Mouse (Mus musculus) heart, embryonic 15.5 days (tissue): ENCODE data around the gene Prpf38b. TPM values are rescaled to one million over a fixed set of nuclear protein-coding genes. Genes with fewer than 3 reads are reported as not detected.

Source experiments
- ATAC-seq: fragments of 200-750 bp; cut with Nextera tagmentation; replicated peaks from 2 replicates; pipeline ENCODE4 v1.8.0; 2017; ENCODE audit warnings: low read depth, moderate TSS enrichment; ENCODE audit not compliant: insufficient number of reproducible peaks, insufficient read depth, low FRiP score
- H3K27ac ChIP-seq: fragments of 300-500 bp; sonication (generic); 2 replicates; pipeline ENCODE4 v1.5.1; 2015; ENCODE audit warnings: mild to moderate bottlenecking, inconsistent platforms
- H3K27me3 ChIP-seq: fragments of 300-500 bp; sonication (generic); 2 replicates; pipeline ENCODE4 v1.6.1; 2015; ENCODE audit warnings: inconsistent platforms
- H3K36me3 ChIP-seq: fragments of 300-500 bp; sonication (generic); 2 replicates; pipeline ENCODE4 v1.6.1; 2015; ENCODE audit warnings: mild to moderate bottlenecking, inconsistent platforms
- H3K4me1 ChIP-seq: fragments of 300-500 bp; sonication (generic); replicated peaks from 2 replicates; pipeline ENCODE4 v1.6.1; 2015; ENCODE audit warnings: inconsistent platforms
- H3K4me2 ChIP-seq: fragments of 300-500 bp; sonication (generic); 2 replicates; pipeline ENCODE4 v1.6.1; 2015; ENCODE audit warnings: inconsistent platforms, mild to moderate bottlenecking, moderate library complexity
- H3K4me3 ChIP-seq: fragments of 300-500 bp; sonication (generic); 2 replicates; pipeline ENCODE4 v1.5.1; 2015; ENCODE audit warnings: mild to moderate bottlenecking, inconsistent platforms
- H3K9ac ChIP-seq: fragments of 300-500 bp; sonication (generic); 2 replicates; pipeline ENCODE4 v1.6.1; 2015; ENCODE audit warnings: mild to moderate bottlenecking, inconsistent platforms
- H3K9me3 ChIP-seq: fragments of 300-500 bp; sonication (generic); replicated peaks from 2 replicates; pipeline ENCODE4 v1.6.1; 2016; ENCODE audit warnings: inconsistent platforms
- WGBS: fragments of 180-500 bp; shearing (Covaris S2); methylation state at CpG from one replicate; pipeline ENCODE4 v1.1.7; 2015; ENCODE audit warnings: mixed read lengths; 5-methylcytosine and 5-hydroxymethylcytosine counted together
- polyA plus RNA-seq: library from polyadenylated mRNA; unstranded; fragments of >200 nt; fragmentation: Nextera tagmentation; extraction: Ambion mirVana; gene quantifications from 2 replicates; pipeline ENCODE4 v1.2.1, GENCODE M21; 2015

Gene Prpf38b
- polyA plus RNA-seq, result 48.1 and 51.6 TPM in 2 replicates

DNA sequence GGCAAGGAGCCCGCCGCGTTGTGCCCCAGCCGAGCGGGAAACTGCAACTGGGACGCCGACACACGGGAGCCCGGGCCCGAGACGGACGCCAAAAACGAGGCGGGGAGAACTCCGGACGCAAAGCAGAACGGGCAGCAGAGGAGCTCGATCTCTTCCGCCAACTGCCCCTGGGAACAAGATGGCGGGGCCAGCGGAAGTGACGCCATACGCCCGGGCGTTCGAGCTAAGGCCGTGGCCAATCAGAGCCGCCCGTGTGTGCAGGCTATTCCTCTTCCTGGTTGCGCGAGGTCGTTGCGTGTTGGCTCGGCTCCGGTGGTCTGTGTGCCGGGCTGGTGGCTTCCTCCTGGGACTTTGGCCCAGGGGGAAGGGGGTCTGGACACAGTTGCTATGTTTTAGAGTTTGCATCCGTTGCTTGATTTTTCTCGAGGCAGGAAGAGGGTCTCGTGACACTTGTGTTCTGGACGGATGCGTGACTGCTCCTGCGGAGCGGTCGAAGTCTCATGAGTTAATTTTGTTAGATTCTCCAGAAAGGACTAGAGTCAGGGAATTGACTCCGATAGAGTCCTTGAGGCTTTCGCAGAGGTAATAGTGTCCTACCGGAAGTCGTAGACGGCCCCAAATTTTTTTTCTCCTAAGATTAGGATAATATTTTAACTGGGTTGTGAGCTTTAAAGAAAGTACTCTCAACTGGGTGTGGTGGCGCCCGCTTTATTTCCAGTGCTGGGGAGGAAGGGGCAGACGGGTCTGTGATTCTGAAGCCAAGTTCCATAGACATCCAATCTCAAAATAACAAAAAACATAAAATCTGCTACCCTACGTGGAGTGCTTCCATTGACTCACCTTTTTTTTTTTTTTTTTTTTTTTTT is at the start of gene Prpf38b:
Gene Prpf38b (minus strand): TSS at position 180 of the 866 bp plus-strand sequence.
- peak within 1 kb of the TSS; percentile 76 for H3K4me3 ChIP-seq

DNA sequence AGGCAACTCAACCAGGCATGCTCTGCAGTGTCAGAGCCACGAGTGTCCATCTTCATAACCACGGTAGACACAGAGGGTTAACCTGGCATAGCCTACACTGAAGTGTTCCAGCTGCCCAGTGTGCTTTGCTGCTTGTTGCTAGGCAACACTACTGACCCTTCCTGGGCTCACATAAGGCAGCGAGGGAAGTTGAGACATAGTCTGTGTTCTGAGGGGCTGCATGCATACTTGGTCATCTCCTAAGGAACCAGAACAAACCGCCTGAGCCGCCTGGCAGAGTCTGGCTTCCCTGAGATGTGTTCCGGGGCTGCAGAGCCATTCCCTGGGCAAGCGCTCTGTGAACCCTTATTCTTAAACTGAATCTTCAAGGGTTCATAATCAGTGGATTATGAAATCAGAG is 49.7 kb upstream of the Prpf38b start:
- ATAC-seq, result peak; percentile 58; the same call in 1 of the 2 replicates
- Histone ChIP-seq H3K4me2 (peak overlapping the region; percentile 19; the same call in 1 of the 2 replicates), H3K27ac (no peak overlapping the region), H3K9me3 (no peaks in the 10 kb centered on the region), H3K9ac (no peak overlapping the region), H3K36me3 (no peaks in the 10 kb centered on the region), H3K4me1 (0 out of 2 replicates have a peak, but pooled peaks cover 2% of the 10 kb centered on the region), H3K4me3 (no peak overlapping the region), H3K27me3 (no peaks in the 10 kb centered on the region)
- WGBS, result 44% methylated on average over 7 of the region's 7 CpGs

More for the DNA sequence above, at the start of gene Prpf38b:
- Histone ChIP-seq H3K27ac (peak within 1 kb of the TSS; percentile 99), H3K4me1 (peaks cover 13% of the 10 kb centered on the region), H3K9ac (peak within 1 kb of the TSS; percentile 92), H3K27me3 (no peaks in the 10 kb centered on the region), H3K4me2 (peak within 1 kb of the TSS; percentile 93), H3K9me3 (no peaks in the 10 kb centered on the region), H3K36me3 (peaks cover 14% of the 10 kb centered on the region)
- ATAC-seq, result peak; percentile 99
- WGBS, result under 1% methylated on average over 53 of the region's 53 CpGs

DNA sequence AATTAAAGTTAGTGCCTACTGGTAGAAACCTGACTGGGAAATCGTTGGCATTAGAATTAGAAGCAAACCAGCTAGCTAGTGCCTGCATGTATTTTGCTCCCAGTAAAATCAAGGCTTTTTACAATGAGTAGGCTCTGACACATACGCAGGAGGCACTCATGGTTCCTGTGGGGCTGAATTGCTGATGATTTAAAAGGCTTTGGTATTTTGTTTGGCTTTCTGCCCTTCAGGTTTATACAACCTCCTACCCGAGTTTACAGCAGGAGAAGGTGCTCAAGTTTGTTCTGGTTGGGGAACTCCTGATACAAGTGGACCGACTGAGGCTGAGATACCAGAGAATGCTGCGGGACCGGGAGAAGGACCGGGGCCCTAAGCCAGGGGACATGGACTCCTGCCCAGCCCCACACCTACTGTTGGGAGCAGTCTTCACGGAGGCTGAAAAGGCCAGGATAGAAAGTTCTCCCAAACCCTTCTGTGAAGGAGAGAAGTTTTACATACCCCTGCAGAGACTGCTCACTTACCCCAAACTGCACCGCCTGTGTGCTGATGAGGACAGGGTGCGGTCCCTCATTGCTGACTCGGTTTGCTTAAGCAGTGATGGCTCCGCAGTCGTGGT is 48.3 kb upstream of the Prpf38b start:
- H3K36me3 ChIP-seq, result no peaks in the 10 kb centered on the region
- H3K4me2 ChIP-seq, result no peak overlapping the region
- no peak overlapping the region for H3K4me3 ChIP-seq
- H3K4me1 ChIP-seq, result 0 out of 2 replicates have a peak, but pooled peaks cover 2% of the 10 kb centered on the region
- no peaks in the 10 kb centered on the region for H3K9me3 ChIP-seq
- no peaks in the 10 kb centered on the region for H3K27me3 ChIP-seq
- WGBS, result 67% methylated on average over 13 of the region's 13 CpGs
- H3K9ac ChIP-seq, result no peak overlapping the region
- H3K27ac ChIP-seq, result no peak overlapping the region
- ATAC-seq, result no peak

DNA sequence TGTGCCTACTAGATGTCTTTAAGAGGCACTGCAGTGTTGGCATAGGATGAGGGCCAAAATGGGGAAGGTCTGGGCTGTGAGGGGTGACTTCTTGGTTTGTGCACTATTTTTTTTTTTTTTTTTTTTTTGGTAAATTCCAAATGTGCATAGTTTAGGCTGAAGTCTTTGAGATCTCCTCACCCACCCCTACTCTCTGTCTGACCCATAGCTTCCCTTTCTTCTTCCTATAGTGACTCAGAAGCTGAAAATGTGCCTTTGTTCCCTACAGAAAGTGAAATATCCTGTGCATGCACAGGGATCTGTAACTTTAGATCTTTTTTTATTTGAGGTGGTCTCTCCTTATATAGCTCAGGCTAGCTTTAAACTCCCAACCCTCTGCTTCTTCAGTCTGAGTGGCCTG is 46.4 kb upstream of the Prpf38b start:
- no peak for ATAC-seq
- H3K9ac ChIP-seq, result no peak overlapping the region
- H3K4me2 ChIP-seq, result no peak overlapping the region
- no peaks in the 10 kb centered on the region for H3K27me3 ChIP-seq
- H3K27ac ChIP-seq, result no peak overlapping the region
- no peak overlapping the region for H3K4me3 ChIP-seq
- H3K9me3 ChIP-seq, result no peaks in the 10 kb centered on the region
- H3K4me1 ChIP-seq, result 0 out of 2 replicates have a peak, but pooled peaks cover 2% of the 10 kb centered on the region
- H3K36me3 ChIP-seq, result no peaks in the 10 kb centered on the region

- peaks cover 5% of the 10 kb centered on the region; the same call in 1 of the 2 replicates for H3K4me1 ChIP-seq
- H3K4me3 ChIP-seq, result no peak overlapping the region
- no peak overlapping the region for H3K4me2 ChIP-seq
- H3K36me3 ChIP-seq, result no peaks in the 10 kb centered on the region
- ATAC-seq, result no peak
- no peaks in the 10 kb centered on the region for H3K9me3 ChIP-seq
- H3K9ac ChIP-seq, result no peak overlapping the region
- H3K27me3 ChIP-seq, result peaks cover 3% of the 10 kb centered on the region; the same call in 1 of the 2 replicates
- H3K27ac ChIP-seq, result no peak overlapping the region
- 81% methylated on average over 10 of the region's 10 CpGs for WGBS
Observed at GRCm38 (mm10) chr3:108940996-108941395, 29.5 kb upstream of the Prpf38b start.

GRCm38 (mm10) chr3:108940001-108940633 is 28.6 kb upstream of the Prpf38b start, which contains the start of gene Gm9857:
Gene Gm9857, minus strand, starts transcription at chr3:108940445.
- Histone ChIP-seq H3K4me1 (peaks cover 5% of the 10 kb centered on the region; the same call in 1 of the 2 replicates), H3K9me3 (no peaks in the 10 kb centered on the region), H3K9ac (no peak within 1 kb of the TSS), H3K36me3 (no peaks in the 10 kb centered on the region), H3K4me2 (peak within 1 kb of the TSS; percentile 74), H3K27me3 (peaks cover 3% of the 10 kb centered on the region; the same call in 1 of the 2 replicates), H3K27ac (no peak within 1 kb of the TSS), H3K4me3 (peak within 1 kb of the TSS; percentile 36)
- ATAC-seq, result no peak
- 40% methylated on average over 58 of the region's 59 CpGs for WGBS

- no peak for ATAC-seq
- H3K27ac ChIP-seq, result no peak within 1 kb of the TSS
- peak within 1 kb of the TSS; percentile 74 for H3K4me2 ChIP-seq
- peaks cover 5% of the 10 kb centered on the region; the same call in 1 of the 2 replicates for H3K4me1 ChIP-seq
- H3K9me3 ChIP-seq, result no peaks in the 10 kb centered on the region
- no peaks in the 10 kb centered on the region for H3K36me3 ChIP-seq
- H3K4me3 ChIP-seq, result peak within 1 kb of the TSS; percentile 36
- no peak within 1 kb of the TSS for H3K9ac ChIP-seq
- WGBS, result 72% methylated on average over 5 of the region's 5 CpGs
- peaks cover 3% of the 10 kb centered on the region; the same call in 1 of the 2 replicates for H3K27me3 ChIP-seq
Observed at GRCm38 (mm10) chr3:108939573-108939972, 28.0 kb upstream of the Prpf38b start, which contains the start of gene Henmt1. Gene Henmt1, plus strand, starts transcription at chr3:108939873.

DNA sequence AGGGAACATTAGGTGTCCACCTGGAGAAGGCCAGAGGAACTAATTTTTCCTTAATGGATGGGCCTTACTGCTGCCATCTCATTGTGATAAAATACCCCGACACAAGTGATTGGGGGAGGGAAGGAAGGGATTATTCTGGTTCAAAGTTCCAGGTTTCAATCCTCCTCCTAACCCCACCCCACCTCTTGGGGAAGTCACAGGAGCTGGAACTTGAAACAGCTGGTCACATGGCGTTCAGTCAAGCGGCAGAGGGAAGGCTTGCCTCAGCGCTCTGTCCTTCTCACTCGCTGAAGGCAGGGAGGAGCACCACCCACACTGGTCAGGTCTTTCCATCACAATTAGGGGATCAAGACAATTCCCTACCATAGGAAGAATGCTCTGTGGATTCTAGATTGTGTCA is 27.2 kb upstream of the Prpf38b start:
- Histone ChIP-seq H3K9ac (no peak overlapping the region), H3K4me1 (peaks cover 5% of the 10 kb centered on the region; the same call in 1 of the 2 replicates), H3K9me3 (no peaks in the 10 kb centered on the region), H3K36me3 (no peaks in the 10 kb centered on the region), H3K4me2 (no peak overlapping the region), H3K4me3 (no peak overlapping the region), H3K27me3 (peaks cover 3% of the 10 kb centered on the region; the same call in 1 of the 2 replicates), H3K27ac (no peak overlapping the region)
- 88% methylated on average over 5 of the region's 5 CpGs for WGBS
- no peak for ATAC-seq

DNA sequence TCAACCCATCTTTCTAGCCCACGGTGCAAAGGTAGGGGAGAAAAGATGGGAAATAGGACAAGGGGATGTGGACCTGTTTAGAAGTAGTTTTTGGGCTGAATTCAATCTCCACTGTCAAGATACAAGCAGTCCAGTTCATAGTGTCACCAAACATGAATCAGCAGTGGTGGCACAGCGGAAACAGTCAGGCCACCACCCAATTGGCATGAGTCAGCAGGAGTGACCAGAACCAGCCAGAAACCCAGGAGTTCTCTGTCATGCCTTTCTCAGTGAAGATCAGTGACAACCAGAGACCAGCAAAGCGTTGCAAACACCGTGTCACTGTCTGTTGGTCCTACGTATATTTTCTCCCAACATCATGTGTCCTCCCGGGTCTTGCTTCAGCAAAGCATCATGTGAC is 22.0 kb upstream of the Prpf38b start:
- Histone ChIP-seq H3K27ac (no peak overlapping the region), H3K4me2 (no peak overlapping the region), H3K27me3 (no peaks in the 10 kb centered on the region), H3K9ac (no peak overlapping the region), H3K36me3 (no peaks in the 10 kb centered on the region), H3K4me3 (no peak overlapping the region), H3K9me3 (no peaks in the 10 kb centered on the region), H3K4me1 (no peaks in the 10 kb centered on the region)
- no peak for ATAC-seq
- 93% methylated on average over 6 of the region's 6 CpGs for WGBS

GRCm38 (mm10) chr3:108926308-108926707 is 14.8 kb upstream of the Prpf38b start:
- no peak overlapping the region for H3K27ac ChIP-seq
- 66% methylated on average over 1 of the region's 1 CpGs for WGBS
- no peak overlapping the region for H3K4me2 ChIP-seq
- no peaks in the 10 kb centered on the region for H3K27me3 ChIP-seq
- no peaks in the 10 kb centered on the region for H3K36me3 ChIP-seq
- no peaks in the 10 kb centered on the region for H3K4me1 ChIP-seq
- H3K9me3 ChIP-seq, result no peaks in the 10 kb centered on the region
- no peak overlapping the region for H3K9ac ChIP-seq
- no peak for ATAC-seq
- H3K4me3 ChIP-seq, result no peak overlapping the region

DNA sequence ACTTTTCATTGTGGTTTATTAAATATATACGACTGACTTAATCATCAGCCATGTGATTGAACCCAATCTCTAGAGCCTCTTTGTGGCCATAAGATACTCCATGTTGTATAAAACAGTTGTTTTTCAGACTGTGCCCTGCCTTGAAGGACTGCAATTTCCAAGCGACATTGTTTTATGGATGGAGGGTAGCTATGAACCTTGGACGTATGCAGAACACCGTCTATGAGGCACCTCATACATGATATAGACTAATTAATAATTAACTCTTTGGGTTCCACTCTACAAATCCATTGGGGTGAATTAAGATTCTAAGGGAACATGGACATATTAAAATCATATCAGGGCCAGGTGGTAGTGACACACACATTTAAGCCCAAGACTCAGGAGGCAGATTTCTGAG is 14.2 kb upstream of the Prpf38b start:
- no peaks in the 10 kb centered on the region for H3K36me3 ChIP-seq
- no peaks in the 10 kb centered on the region for H3K4me1 ChIP-seq
- no peak for ATAC-seq
- H3K9ac ChIP-seq, result no peak overlapping the region
- no peak overlapping the region for H3K4me2 ChIP-seq
- no peak overlapping the region for H3K4me3 ChIP-seq
- 83% methylated on average over 4 of the region's 4 CpGs for WGBS
- no peak overlapping the region for H3K27ac ChIP-seq
- H3K27me3 ChIP-seq, result no peaks in the 10 kb centered on the region
- no peaks in the 10 kb centered on the region for H3K9me3 ChIP-seq
